Comparison of ENCODE assay signal across 11 mouse cellular contexts in genomic region chr1:51265926-51266325, GRCm38 (mm10). TPM values are rescaled to one million over a fixed set of nuclear protein-coding genes. Genes with fewer than 3 reads are reported as not detected.
DNase-seq lines count a peak whose midpoint lies in the region; ATAC-seq and TF ChIP-seq lines count a peak whose summit lies in the region.
"Had no signal": no experiment of that assay in that cellular context is flagged by ENCODE, and none has a peak within 500 bp of the region (broad histone marks: within the 10 kb centered on the region; RNA-seq: fewer than 3 reads in every experiment).

No protein-coding gene starts in this region.

- TF ChIP-seq CTCF in lung, embryonic 14.5 days (IDR thresholded peaks at IDR 0.05; ENCODE audit: low read depth) = no peak

- no peaks in the 10 kb centered on the region for H3K27me3 ChIP-seq in lung, embryonic 14.5 days (ENCODE audit: insufficient read depth, low read length)
- H3K27me3 ChIP-seq: limb, embryonic 13.5 days; neural tube, embryonic 13.5 days had no signal

- H3K9me3 ChIP-seq in lung, embryonic 14.5 days (ENCODE audit: low read depth, low read length) = no peaks in the 10 kb centered on the region
- H3K9me3 ChIP-seq: limb, embryonic 13.5 days; neural tube, embryonic 13.5 days had no signal

- H3K4me2 ChIP-seq in lung, embryonic 14.5 days = no peak overlapping the region
- H3K4me2 ChIP-seq: limb, embryonic 13.5 days; neural tube, embryonic 13.5 days had no signal

- WGBS in lung, embryonic 14.5 days = 13% methylated on average over 2 of the region's 2 CpGs

- peak; percentile 13 to 55 for DNase-seq in adrenal gland, adult (ENCODE audit: inconsistent age in 2 of 2, low spot score in 1 of 2)
- no peak for DNase-seq in adrenal gland, postnatal 36 days
- peak; percentile 98 for DNase-seq in heart, adult 11 months
- DNase-seq in kidney, adult 9 months = peak; percentile 47
- peak; percentile 57 for DNase-seq in lung, embryonic 14.5 days
- DNase-seq in retina, postnatal 1 day = no peak
- DNase-seq: cerebellum, postnatal 10 days had no signal

- H3K4me1 ChIP-seq in lung, embryonic 14.5 days (ENCODE audit: insufficient read depth) = peaks cover 41% of the 10 kb centered on the region

- ATAC-seq in lung, embryonic 14.5 days (ENCODE audit: insufficient read depth) = peak; percentile 60
- no peak for ATAC-seq in monocyte, adult 5-6 weeks (replicated peaks; ENCODE audit: insufficient number of reproducible peaks, low FRiP score, low TSS enrichment, poor library complexity, severe bottlenecking)
- ATAC-seq in cerebellum, adult (ENCODE audit: insufficient number of reproducible peaks, low FRiP score, low TSS enrichment) = no peak

- peak overlapping the region; percentile 68 for H3K27ac ChIP-seq in lung, embryonic 14.5 days (ENCODE audit: low read depth)
- H3K27ac ChIP-seq: limb, embryonic 13.5 days had no signal

- H3K36me3 ChIP-seq in lung, embryonic 14.5 days (ENCODE audit: insufficient read depth) = no peaks in the 10 kb centered on the region
- H3K36me3 ChIP-seq: limb, embryonic 13.5 days; neural tube, embryonic 13.5 days had no signal

- no peak overlapping the region for H3K9ac ChIP-seq in lung, embryonic 14.5 days
- H3K9ac ChIP-seq: limb, embryonic 13.5 days; neural tube, embryonic 13.5 days had no signal

- H3K4me3 ChIP-seq in lung, embryonic 14.5 days (ENCODE audit: low read depth, low read length) = no peak overlapping the region
- H3K4me3 ChIP-seq: limb, embryonic 13.5 days; neural tube, embryonic 13.5 days had no signal

RNA-seq across cellular contexts. Expression of gene Cavin2, which starts 23.0 kb away (rescaled TPM):
- total RNA-seq in adrenal gland, postnatal 36 days (2021) = 10 to 100 TPM; 41.3 to 55.1 TPM
- polyA plus RNA-seq in lung, embryonic 14.5 days (2014; fragmentation: Nextera tagmentation; extraction: Ambion mirVana) = 116 and 129 TPM in 2 replicates
- total RNA-seq in monocyte, adult 5-6 weeks (2017) = 1.8 to 24.1 TPM (median 1.9 TPM) in 3 replicates

Comparison
In these comparisons a context has a peak if more than half of its experiments do, and no peak if none do; other contexts are left out.
1. DNase-seq: peak in adrenal gland, adult (2 of 2), heart, adult 11 months (single experiment), kidney, adult 9 months (single experiment) and lung, embryonic 14.5 days (single experiment); none in adrenal gland, postnatal 36 days (0 of 2) and retina, postnatal 1 day (single experiment).